Mouse (Mus musculus) liver, adult 2 months (tissue): ENCODE measurements at regions not wholly inside any gene's neighbourhood (a gene's known extent, or its start where the extent isn't known, plus 50 kb on each side); places are given as distances from the start of the nearest gene placed in this dataset.

Experiments used
- CTCF ChIP-seq: fragments of 200-500 bp; IDR thresholded peaks from 2 replicates; pipeline ENCODE4 v1.5.1; 2011; ENCODE audit warnings: low read depth, low read length, control low read depth
- POLR2A ChIP-seq: fragments of 200-500 bp; IDR thresholded peaks from 2 replicates; pipeline ENCODE4 v1.6.1; 2011; ENCODE audit warnings: low read length, control low read depth; ENCODE audit not compliant: insufficient read depth; ENCODE audit errors: extremely low read depth

DNA sequence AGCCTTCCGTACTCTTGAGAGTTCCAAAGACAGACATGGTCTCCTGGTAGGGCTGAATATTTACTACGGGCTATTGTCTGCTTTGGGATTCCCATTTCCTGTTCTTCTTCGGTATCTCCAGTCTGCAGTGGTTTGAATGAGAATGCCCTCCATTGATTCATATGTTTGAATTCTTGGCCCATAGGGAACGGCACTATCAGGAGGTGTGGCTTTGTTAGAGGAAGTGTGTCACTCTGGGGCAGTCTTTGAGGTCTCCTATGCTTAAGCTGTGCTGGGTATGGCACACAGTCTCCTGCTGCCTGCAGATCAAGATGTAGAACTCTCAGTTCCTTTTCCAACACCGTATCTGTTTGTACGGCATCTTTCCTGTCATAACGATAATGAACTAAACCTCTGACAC, 56.7 kb upstream of the Map1b start:
- no peak for TF ChIP-seq CTCF
- no peak for TF ChIP-seq POLR2A
